Mouse (Mus musculus): ENCODE measurements at regions not wholly inside any gene's neighbourhood (a gene's known extent, or its start where the extent isn't known, plus 50 kb on each side); places are given as distances from the start of the nearest gene placed in this dataset.

- DNase-seq (ENCODE audit: low spot score) = no peak
Observed at GRCm38 (mm10) chr1:92386752-92387151, 86.9 kb downstream of the Ndufa10 start.

GRCm38 (mm10) chr1:92384945-92385344 is 88.7 kb downstream of the Ndufa10 start:
- no peak for DNase-seq (ENCODE audit: low spot score)

GRCm38 (mm10) chr1:92383749-92384148 is 89.9 kb downstream of the Ndufa10 start:
- no peak for DNase-seq (ENCODE audit: low spot score)

DNA sequence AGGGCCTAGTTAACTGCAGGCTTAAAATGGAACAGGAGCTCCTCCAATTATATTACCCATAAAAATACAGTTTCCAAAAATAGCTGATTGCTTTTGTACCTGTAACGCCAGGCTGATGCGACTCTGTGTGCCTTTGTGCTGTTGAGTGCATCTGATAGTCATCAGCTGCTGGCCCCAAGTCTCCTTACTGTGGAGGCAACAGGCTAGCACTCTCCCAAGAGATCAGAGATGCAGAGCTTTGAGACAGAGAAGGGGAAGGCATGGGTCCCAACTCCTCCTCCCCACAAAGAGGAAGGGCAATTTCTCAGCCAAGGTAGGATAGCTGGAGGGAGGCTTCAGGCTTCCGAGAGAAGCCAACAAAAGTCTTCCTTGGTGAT is 94.2 kb downstream of the Ndufa10 start:
- no peak for DNase-seq (ENCODE audit: low spot score)

- DNase-seq (ENCODE audit: low spot score) = no peak
Observed at GRCm38 (mm10) chr1:92378741-92379509, 94.7 kb downstream of the Ndufa10 start.

GRCm38 (mm10) chr1:92376456-92376855 is 97.2 kb downstream of the Ndufa10 start:
- DNase-seq (ENCODE audit: low spot score) = no peak

GRCm38 (mm10) chr1:92372222-92372990 is 101.3 kb downstream of the Ndufa10 start:
- DNase-seq (ENCODE audit: low spot score) = no peak

- peak; percentile 58 for DNase-seq (ENCODE audit: low spot score)
Observed at GRCm38 (mm10) chr1:92371357-92371981, 102.2 kb downstream of the Ndufa10 start.

- no peak for DNase-seq (ENCODE audit: low spot score)
Observed at GRCm38 (mm10) chr1:92370842-92371241, 102.8 kb downstream of the Ndufa10 start.

GRCm38 (mm10) chr1:92369972-92370371 is 103.7 kb downstream of the Ndufa10 start:
- no peak for DNase-seq (ENCODE audit: low spot score)

- no peak for DNase-seq (ENCODE audit: low spot score)
Observed at GRCm38 (mm10) chr1:92366249-92366648, 107.4 kb downstream of the Ndufa10 start.

DNA sequence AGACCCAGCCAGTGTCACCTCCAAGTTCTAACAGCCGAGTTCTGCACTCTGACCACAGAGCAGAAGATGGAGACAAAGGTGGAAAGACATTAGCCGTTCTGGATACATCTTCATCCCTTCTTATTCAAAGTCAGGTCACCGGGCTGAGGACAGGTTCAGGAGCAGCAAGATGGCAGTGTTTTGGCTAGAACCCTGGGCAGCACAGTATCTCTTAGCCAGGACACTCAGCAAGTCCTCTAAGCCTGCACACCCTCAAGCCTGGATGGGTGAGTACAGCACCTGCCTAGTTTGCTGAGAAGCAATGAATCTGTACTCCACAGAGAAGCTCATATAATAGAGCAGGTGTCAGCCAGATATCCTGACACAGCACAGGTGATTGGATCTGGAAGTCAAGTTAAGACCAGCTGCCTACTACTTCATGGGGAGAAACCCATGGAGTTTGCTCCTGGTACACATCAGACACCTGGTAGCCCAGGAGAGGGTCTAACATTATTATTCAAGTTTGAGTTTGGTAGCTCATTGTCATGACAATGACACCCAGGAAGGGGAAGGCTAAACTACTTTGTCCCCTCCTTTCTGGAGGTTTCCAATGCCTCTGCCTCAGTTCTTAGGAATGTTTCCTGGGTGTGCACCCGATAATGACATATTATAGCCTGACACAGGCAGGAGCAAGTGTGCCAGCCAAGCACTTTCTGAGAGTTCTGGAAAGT is 108.1 kb downstream of the Ndufa10 start:
- no peak for DNase-seq (ENCODE audit: low spot score)

GRCm38 (mm10) chr1:92361677-92362076 is 112.0 kb downstream of the Ndufa10 start:
- no peak for DNase-seq (ENCODE audit: low spot score)

GRCm38 (mm10) chr1:92360255-92360654 is 113.4 kb downstream of the Ndufa10 start:
- DNase-seq (ENCODE audit: low spot score) = peak; percentile 68

GRCm38 (mm10) chr1:92359473-92359872 is 114.2 kb downstream of the Ndufa10 start:
- DNase-seq (ENCODE audit: low spot score) = no peak

GRCm38 (mm10) chr1:92358758-92359287 is 114.8 kb downstream of the Ndufa10 start:
- DNase-seq (ENCODE audit: low spot score) = no peak

DNA sequence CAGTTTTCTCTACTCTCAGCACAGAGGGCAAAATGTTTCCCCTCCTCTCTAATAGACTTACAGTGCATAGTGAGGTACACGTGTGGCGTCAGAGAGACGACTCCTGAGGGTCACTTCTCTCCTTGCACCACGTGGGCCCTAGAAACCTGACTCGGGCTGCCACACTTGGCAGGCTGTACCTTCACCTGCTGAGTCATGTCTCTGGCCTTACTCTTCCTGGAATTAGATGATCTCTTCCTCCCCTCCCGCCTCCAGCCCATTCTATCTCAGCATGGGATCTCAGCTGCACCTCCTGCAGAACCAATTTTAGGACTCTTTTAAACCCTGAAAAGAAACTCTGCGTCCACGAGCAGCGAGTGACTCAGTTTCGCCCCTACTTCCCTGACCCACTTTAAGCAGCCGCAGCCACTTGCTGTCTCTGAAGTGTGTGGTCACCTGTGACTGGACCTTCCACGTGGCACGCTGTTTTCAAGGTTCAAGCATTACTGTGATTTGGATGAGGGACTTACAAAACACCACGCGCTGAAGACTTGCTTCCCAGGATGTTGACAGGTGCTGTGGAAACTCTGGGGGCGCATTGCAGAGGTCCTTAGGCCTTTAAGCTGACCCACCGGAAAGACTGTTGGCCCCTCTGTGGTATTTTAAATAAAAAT is 125.2 kb downstream of the Ndufa10 start:
- no peak for DNase-seq (ENCODE audit: low spot score)

- no peak for DNase-seq (ENCODE audit: low spot score)
Observed at GRCm38 (mm10) chr1:92347656-92348055, 126.0 kb downstream of the Ndufa10 start.

DNA sequence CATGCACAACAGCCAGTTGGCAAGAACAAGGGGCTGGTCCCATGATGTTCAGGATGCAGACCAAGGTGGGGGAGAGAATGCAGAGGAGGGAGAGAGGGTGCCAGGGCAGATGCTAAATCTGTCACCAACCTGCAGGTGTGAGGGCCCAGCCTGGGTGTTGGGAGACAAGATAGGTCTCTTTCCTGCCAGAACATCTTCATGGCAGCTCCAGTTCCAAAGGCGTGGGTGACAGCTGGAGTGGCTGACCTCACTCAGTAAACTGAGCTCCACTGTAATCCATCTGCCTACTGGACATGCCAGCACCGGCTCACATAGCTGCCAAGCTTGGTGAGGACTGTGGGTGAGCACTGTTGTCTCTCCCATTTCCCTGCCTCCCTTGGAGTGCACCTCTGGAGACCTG is 129.9 kb downstream of the Ndufa10 start:
- DNase-seq (ENCODE audit: low spot score) = no peak

GRCm38 (mm10) chr1:92343161-92343598 is 130.5 kb downstream of the Ndufa10 start:
- DNase-seq (ENCODE audit: low spot score) = no peak

GRCm38 (mm10) chr1:92341846-92342540 is 131.7 kb downstream of the Ndufa10 start:
- DNase-seq (ENCODE audit: low spot score) = no peak

All from layer of hippocampus, adult 11-12 months (tissue).